ENCODE assay signal across 9 mouse cellular contexts in genomic region chr10:28113879-28114278, GRCm38 (mm10). TPM values are rescaled to one million over a fixed set of nuclear protein-coding genes. Genes with fewer than 3 reads are reported as not detected.
A peak's percentile ranks its signal among the peaks of the same experiment; 100 is the strongest.
DNase-seq lines count a peak whose midpoint lies in the region; ATAC-seq lines count a peak whose summit lies in the region.
"Had no signal": no experiment of that assay in that cellular context is flagged by ENCODE, and none has a peak within 500 bp of the region (broad histone marks: within the 10 kb centered on the region; RNA-seq: fewer than 3 reads in every experiment).

No protein-coding gene starts in this region.

- H3K27ac ChIP-seq in kidney, embryonic 16.5 days (ENCODE audit: low read length): no peak overlapping the region; the same call in 1 of the 2 replicates
- no peak overlapping the region for H3K27ac ChIP-seq in midbrain, embryonic 13.5 days
- H3K27ac ChIP-seq: hindbrain, embryonic 15.5 days had no signal

- DNase-seq in kidney, postnatal 10 days: peak; percentile 57
- peak; percentile 58 to 67 for DNase-seq in frontal cortex, postnatal 36 days (ENCODE audit: low spot score in 2 of 2)
- peak; percentile 67 for DNase-seq in layer of hippocampus, adult 9-11 months
- peak; percentile 30 for DNase-seq in right cerebral cortex, postnatal 4 days
- DNase-seq in thymus, postnatal 14 days: no peak
- no peak for DNase-seq in cerebellum, adult 18-20 months

- 47% methylated on average over 3 of the region's 3 CpGs for WGBS in kidney, embryonic 16.5 days
- 80% methylated on average over 3 of the region's 3 CpGs for WGBS in midbrain, embryonic 13.5 days

- H3K4me3 ChIP-seq in kidney, embryonic 16.5 days (ENCODE audit: low read length): no peak overlapping the region
- H3K4me3 ChIP-seq in midbrain, embryonic 13.5 days (replicated peaks): no peak overlapping the region
- H3K4me3 ChIP-seq: hindbrain, embryonic 15.5 days had no signal

- no peaks in the 10 kb centered on the region for H3K36me3 ChIP-seq in kidney, embryonic 16.5 days (ENCODE audit: insufficient read depth, low read length)
- H3K36me3 ChIP-seq in midbrain, embryonic 13.5 days: no peaks in the 10 kb centered on the region
- H3K36me3 ChIP-seq: hindbrain, embryonic 15.5 days had no signal

- H3K4me1 ChIP-seq in kidney, embryonic 16.5 days (ENCODE audit: insufficient read depth, low read length): peaks cover 10% of the 10 kb centered on the region; the same call in 1 of the 2 replicates
- no peaks in the 10 kb centered on the region for H3K4me1 ChIP-seq in midbrain, embryonic 13.5 days (replicated peaks)
- H3K4me1 ChIP-seq: hindbrain, embryonic 15.5 days had no signal

- H3K9ac ChIP-seq in kidney, embryonic 16.5 days (replicated peaks; ENCODE audit: low read length): no peak overlapping the region
- H3K9ac ChIP-seq in midbrain, embryonic 13.5 days (replicated peaks): no peak overlapping the region
- H3K9ac ChIP-seq: hindbrain, embryonic 15.5 days had no signal

- H3K9me3 ChIP-seq in kidney, embryonic 16.5 days (ENCODE audit: low read length): no peaks in the 10 kb centered on the region
- H3K9me3 ChIP-seq in midbrain, embryonic 13.5 days: no peaks in the 10 kb centered on the region
- H3K9me3 ChIP-seq: hindbrain, embryonic 15.5 days had no signal

- H3K27me3 ChIP-seq in kidney, embryonic 16.5 days (ENCODE audit: insufficient read depth, low read length): no peaks in the 10 kb centered on the region
- no peaks in the 10 kb centered on the region for H3K27me3 ChIP-seq in midbrain, embryonic 13.5 days
- H3K27me3 ChIP-seq: hindbrain, embryonic 15.5 days had no signal

- ATAC-seq in kidney, embryonic 16.5 days (ENCODE audit: low FRiP score, low TSS enrichment): no peak
- no peak for ATAC-seq in midbrain, embryonic 13.5 days

- no peak overlapping the region for H3K4me2 ChIP-seq in kidney, embryonic 16.5 days (replicated peaks; ENCODE audit: low read depth, low read length)
- H3K4me2 ChIP-seq in midbrain, embryonic 13.5 days (replicated peaks): no peak overlapping the region
- H3K4me2 ChIP-seq: hindbrain, embryonic 15.5 days had no signal

RNA-seq across cellular contexts. Expression of gene Ptprk, which starts 39.3 kb away (rescaled TPM):
- polyA plus RNA-seq in kidney, embryonic 16.5 days (2015; fragmentation: Nextera tagmentation; extraction: Ambion mirVana): 34.7 and 41.4 TPM in 2 replicates
- polyA plus RNA-seq in midbrain, embryonic 13.5 days (2015; fragmentation: Nextera tagmentation; extraction: Ambion mirVana): 19.3 and 22.3 TPM in 2 replicates

Comparison
In these comparisons a context has a peak if more than half of its experiments do, and no peak if none do; other contexts are left out.
1. DNase-seq: peak in kidney, postnatal 10 days (single experiment), frontal cortex, postnatal 36 days (2 of 2), layer of hippocampus, adult 9-11 months (single experiment) and right cerebral cortex, postnatal 4 days (single experiment); none in thymus, postnatal 14 days (single experiment) and cerebellum, adult 18-20 months (0 of 2).